Comparison of ENCODE assay signal across 8 mouse cellular contexts in the genomic region with DNA sequence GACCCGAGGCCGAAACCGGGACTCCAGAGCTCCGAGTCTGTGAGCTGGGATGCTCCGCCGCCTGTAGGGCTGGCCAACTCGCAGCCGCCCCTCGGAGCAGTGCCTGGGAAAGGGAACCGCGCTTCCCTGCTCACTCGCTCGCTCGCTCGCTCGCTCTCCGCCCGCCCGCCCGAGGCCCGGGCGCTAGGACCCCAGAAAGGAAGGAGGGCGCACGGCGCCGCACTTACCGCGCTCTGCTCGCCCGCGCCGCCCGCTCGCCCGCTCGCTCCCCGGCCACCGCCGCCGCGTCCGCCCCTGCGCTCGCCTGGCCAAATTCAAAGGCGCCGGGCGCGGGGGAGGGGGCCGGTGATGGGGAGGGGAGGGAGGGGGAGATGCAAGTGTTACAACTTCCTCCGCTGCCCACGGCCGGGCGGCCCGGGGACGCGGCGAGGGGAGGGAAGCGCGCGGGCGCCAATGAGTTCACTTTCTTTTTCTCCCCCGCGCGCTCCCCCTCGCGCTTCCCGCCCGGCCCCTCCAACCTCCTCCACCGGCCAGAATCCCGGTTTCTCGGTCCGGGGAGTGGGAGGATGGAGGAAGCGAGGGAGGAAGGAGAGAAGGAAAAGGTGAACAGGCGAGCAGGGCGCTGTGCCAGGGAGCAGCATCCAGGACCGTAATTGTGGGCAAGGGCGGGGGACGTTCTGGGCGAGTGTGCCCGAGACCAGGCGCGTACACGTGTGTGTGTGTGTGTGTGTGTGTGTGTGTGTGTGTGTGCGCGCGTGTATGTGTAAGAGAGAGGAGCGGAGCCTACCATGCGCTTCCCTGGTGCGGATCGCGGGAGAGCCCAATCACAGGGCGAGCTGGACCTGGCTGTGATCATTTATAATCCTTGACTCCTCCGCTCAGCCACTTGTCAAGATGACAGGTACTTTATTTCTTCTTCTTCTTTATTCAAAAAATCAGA. TPM values are rescaled to one million over a fixed set of nuclear protein-coding genes. Genes with fewer than 3 reads are reported as not detected.
DNase-seq lines count a peak whose midpoint lies in the region; ATAC-seq lines count a peak whose summit lies in the region.

No protein-coding gene starts in this region.

- no peaks in the 10 kb centered on the region for H3K36me3 ChIP-seq in forebrain, embryonic 13.5 days (ENCODE audit: poor library complexity, severe bottlenecking)

- peak overlapping the region; percentile 65 for H3K27ac ChIP-seq in forebrain, embryonic 13.5 days

- intact Hi-C loops in heart, postnatal 36 days (cut with DNase I), result loop anchor here (10.0 kb wide), 2 partner anchors 148 to 288 kb away; no protein-coding TSS in a partner anchor

- peak overlapping the region; percentile 94 for H3K4me2 ChIP-seq in forebrain, embryonic 13.5 days

- WGBS in forebrain, embryonic 13.5 days, result under 1% methylated on average over 50 of the region's 93 CpGs

- peaks cover 58% of the 10 kb centered on the region for H3K27me3 ChIP-seq in forebrain, embryonic 13.5 days

- H3K4me3 ChIP-seq in forebrain, embryonic 13.5 days, result peak overlapping the region; percentile 67

- peak; percentile 20 to 22 for DNase-seq in urinary bladder, adult 18-20 months (ENCODE audit: low spot score in 2 of 2)
- DNase-seq in urinary bladder, postnatal 10 days (ENCODE audit: low spot score), result no peak
- DNase-seq in heart, postnatal 36 days, result peak; percentile 29 to 50
- DNase-seq in layer of hippocampus, postnatal 14 days (ENCODE audit: low spot score in 2 of 2), result peak; percentile 26 to 50
- peak; percentile 24 to 47 for DNase-seq in lung, postnatal 4 days
- DNase-seq in right cerebral cortex, postnatal 25 days, result peak; percentile 58
- DNase-seq in c-Kit-positive CD71-positive TER-119-positive erythroid progenitor cells, embryonic 14.5 days (ENCODE audit: low spot score), result no peak

- peaks cover 21% of the 10 kb centered on the region for H3K4me1 ChIP-seq in forebrain, embryonic 13.5 days

- peak overlapping the region; percentile 76 for H3K9ac ChIP-seq in forebrain, embryonic 13.5 days

- ATAC-seq in forebrain, embryonic 13.5 days, result peak; percentile 84

- no peaks in the 10 kb centered on the region for H3K9me3 ChIP-seq in forebrain, embryonic 13.5 days (replicated peaks)

RNA-seq across cellular contexts. Expression of a gene that starts 0.5 kb away (rescaled TPM):
- polyA plus RNA-seq in forebrain, embryonic 13.5 days (2015; fragmentation: Nextera tagmentation; extraction: Ambion mirVana), result 20.6 and 20.9 TPM in 2 replicates
- total RNA-seq in heart, postnatal 36 days (2021), result 1 to 10 TPM; 2.6 to 3.7 TPM
- 100 to 1,000 TPM in 1 of 2 experiments, 10 to 100 TPM in 1; 79.8 to 101 TPM for total RNA-seq in layer of hippocampus, postnatal 14 days (2021)

Comparison
In these comparisons a context has a peak if more than half of its experiments do, and no peak if none do; other contexts are left out.
1. DNase-seq: peak in urinary bladder, adult 18-20 months (2 of 2), heart, postnatal 36 days (2 of 2), layer of hippocampus, postnatal 14 days (2 of 2), lung, postnatal 4 days (2 of 2) and right cerebral cortex, postnatal 25 days (single experiment); none in urinary bladder, postnatal 10 days (single experiment) and c-Kit-positive CD71-positive TER-119-positive erythroid progenitor cells, embryonic 14.5 days (single experiment).
2. RNA of a gene that starts 0.5 kb away (total RNA-seq): 79.8 to 101 TPM in layer of hippocampus, postnatal 14 days; 2.6 to 3.7 TPM in heart, postnatal 36 days; every median in the first group is over 10 times any median in the second.